Mouse (Mus musculus) small intestine, adult 2 months (tissue): ENCODE measurements around the gene Prkag2.

ENCODE experiments used
- CTCF ChIP-seq: fragments of 200-500 bp; IDR thresholded peaks from 2 replicates; pipeline ENCODE4 v1.5.1; 2012; ENCODE audit warnings: low read depth, mild to moderate bottlenecking, control low read depth, inconsistent platforms, low read length, moderate library complexity, mixed read lengths; ENCODE audit not compliant: insufficient replicate concordance, insufficient read length; ENCODE audit errors: extremely low read depth
- POLR2A ChIP-seq: fragments of 200-500 bp; IDR thresholded peaks from 2 replicates; pipeline ENCODE4 v1.6.1; 2012; ENCODE audit warnings: low read depth, mild to moderate bottlenecking, control low read depth, inconsistent platforms, low read length, moderate library complexity

DNA sequence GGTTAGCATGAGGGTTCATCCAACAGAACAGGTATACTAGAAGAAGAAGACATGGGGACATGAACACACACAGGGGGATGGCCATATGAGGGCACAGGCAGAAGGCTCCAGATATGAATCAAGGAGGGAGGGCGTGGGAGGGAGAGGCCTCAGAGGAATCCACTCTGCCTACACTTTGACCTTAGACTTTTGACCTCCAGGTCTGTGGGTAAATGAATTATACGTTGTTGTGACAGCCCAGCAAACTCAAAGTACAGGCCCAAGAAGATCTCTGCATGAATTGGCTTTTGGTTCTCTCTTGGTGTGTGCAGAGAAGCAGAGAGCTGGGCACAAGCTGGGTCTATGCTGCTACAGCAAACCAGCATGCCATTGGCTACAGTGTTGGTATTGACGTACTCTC, 65.1 kb downstream of the Prkag2 start:
- no peak for TF ChIP-seq POLR2A
- no peak for TF ChIP-seq CTCF
